Comparison of ENCODE assay signal across 8 mouse cellular contexts in genomic region chr8:48842991-48843930, GRCm38 (mm10). TPM values are rescaled to one million over a fixed set of nuclear protein-coding genes. Genes with fewer than 3 reads are reported as not detected.
A peak's percentile ranks its signal among the peaks of the same experiment; 100 is the strongest.
DNase-seq lines count a peak whose midpoint lies in the region; ATAC-seq and TF ChIP-seq lines count a peak whose summit lies in the region.

No protein-coding gene starts in this region.

- H3K27me3 ChIP-seq in liver, adult 2 months (ENCODE audit: control insufficient read depth, insufficient read depth, low read length), result peaks cover 4% of the 10 kb centered on the region; the same call in 1 of the 2 replicates
- H3K27me3 ChIP-seq in neural tube, embryonic 14.5 days (ENCODE audit: control insufficient read depth, insufficient read depth, low read length), result no peaks in the 10 kb centered on the region; the same call in 1 of the 2 replicates

- H3K9ac ChIP-seq in liver, adult 2 months (ENCODE audit: low read depth, low read length), result peak overlapping the region; percentile 47
- H3K9ac ChIP-seq in neural tube, embryonic 14.5 days (replicated peaks; ENCODE audit: low read depth, low read length), result peak overlapping the region; percentile 80

- peak; percentile 86 for ATAC-seq in neural tube, embryonic 14.5 days (ENCODE audit: low read depth)
- ATAC-seq in inflammation-experienced regulatory T-cells, adult 6 months, result no peak

- TF ChIP-seq POLR2A in liver, adult 2 months (IDR thresholded peaks at IDR 0.05; ENCODE audit: extremely low read depth, insufficient read depth, low read length), result no peak

- H3K4me2 ChIP-seq in neural tube, embryonic 14.5 days (ENCODE audit: low read depth, low read length), result peak overlapping the region; percentile 94

- H3K4me3 ChIP-seq in liver, adult 2 months (ENCODE audit: insufficient read depth, low read depth, low read length), result peak overlapping the region; percentile 68
- peak overlapping the region; percentile 81 for H3K4me3 ChIP-seq in neural tube, embryonic 14.5 days (ENCODE audit: low read depth, low read length)

- DNase-seq in cerebellum, postnatal 25 days, result peak; percentile 57 to 68
- no peak for DNase-seq in cerebellum, adult 11 months
- peak; percentile 78 for DNase-seq in embryo, embryonic 10.5 days (ENCODE audit: low spot score)
- peak; percentile 32 to 54 for DNase-seq in heart, adult 18-20 months
- peak; percentile 32 for DNase-seq in kidney, adult 18-20 months
- DNase-seq in liver, adult 2 months (ENCODE audit: extremely low read depth, low read depth, low spot score), result no peak

- no peaks in the 10 kb centered on the region for H3K79me2 ChIP-seq in liver, adult 2 months (ENCODE audit: control insufficient read depth, insufficient read depth, low read length)

- no peaks in the 10 kb centered on the region for H3K9me3 ChIP-seq in neural tube, embryonic 14.5 days (ENCODE audit: control insufficient read depth, low read length)

- WGBS in liver, adult 2 months, result under 1% methylated on average over 47 of the region's 93 CpGs
- under 1% methylated on average over 74 of the region's 93 CpGs for WGBS in neural tube, embryonic 14.5 days

- H3K27ac ChIP-seq in liver, adult 2 months (replicated peaks; ENCODE audit: insufficient read depth, low read depth, low read length), result no peak overlapping the region
- peak overlapping the region; percentile 88 for H3K27ac ChIP-seq in neural tube, embryonic 14.5 days (ENCODE audit: low read depth, low read length)

- no peak for TF ChIP-seq CTCF in liver, adult 2 months (IDR thresholded peaks at IDR 0.05; ENCODE audit: low read depth, low read length)

- H3K4me1 ChIP-seq in liver, adult 2 months (ENCODE audit: control insufficient read depth, insufficient read depth, low read length), result peaks cover 3% of the 10 kb centered on the region; the same call in 1 of the 2 replicates
- H3K4me1 ChIP-seq in neural tube, embryonic 14.5 days (ENCODE audit: control insufficient read depth, insufficient read depth, low read length), result peaks cover 8% of the 10 kb centered on the region

- H3K36me3 ChIP-seq in liver, adult 2 months (ENCODE audit: control insufficient read depth, insufficient read depth, low read length), result no peaks in the 10 kb centered on the region
- H3K36me3 ChIP-seq in neural tube, embryonic 14.5 days (ENCODE audit: control insufficient read depth, insufficient read depth, low read length), result no peaks in the 10 kb centered on the region

RNA-seq across cellular contexts. Expression of gene Tenm3, which starts 0.5 kb away (rescaled TPM):
- total RNA-seq in heart, adult 18-20 months (2021), result 1 to 10 TPM; 3.1 to 3.2 TPM
- 12.5 and 12.8 TPM in 2 replicates for total RNA-seq in liver, adult 2 months (2014; rRNA removed)
- 5.3 and 6.7 TPM in 2 replicates for polyA plus RNA-seq in liver, adult 2 months (2012; rRNA removed)
- 61.0 and 68.9 TPM in 2 replicates for polyA plus RNA-seq in neural tube, embryonic 14.5 days (2014; fragmentation: Nextera tagmentation; extraction: Ambion mirVana)
- polyA plus RNA-seq in inflammation-experienced regulatory T-cells, adult 6 months (2017; shearing (Covaris generic)), result not detected

Comparison
In these comparisons a context has a peak if more than half of its experiments do, and no peak if none do; other contexts are left out.
1. DNase-seq: peak in cerebellum, postnatal 25 days (2 of 2), embryo, embryonic 10.5 days (single experiment), heart, adult 18-20 months (2 of 2) and kidney, adult 18-20 months (single experiment); none in cerebellum, adult 11 months (single experiment) and liver, adult 2 months (single experiment).